ENCODE assay signal across 8 mouse cellular contexts in genomic region chr12:19289038-19289437, GRCm38 (mm10).
DNase-seq lines count a peak whose midpoint lies in the region; ATAC-seq and TF ChIP-seq lines count a peak whose summit lies in the region.
"Not testable (repeated sequence)": the region's sequence is repeated elsewhere in the genome, so short reads cannot be mapped to it uniquely, and the experiment has no call there.

No protein-coding gene starts in this region.

- intact Hi-C loops in left cerebral cortex, postnatal 25 days (cut with DNase I), result not testable (repeated sequence)

- H3K9me3 ChIP-seq in E14TG2a.4 (ENCODE audit: low read length), result peaks cover 14% of the 10 kb centered on the region
- peaks cover 31% of the 10 kb centered on the region for H3K9me3 ChIP-seq in forebrain, embryonic 10.5 days
- H3K9me3 ChIP-seq in heart, embryonic 13.5 days; intestine, embryonic 14.5 days (ENCODE audit: control insufficient read depth, low read length); lung, embryonic 14.5 days (ENCODE audit: low read depth, low read length): not testable (repeated sequence)

- H3K9ac ChIP-seq in heart, embryonic 13.5 days, result peak overlapping the region; percentile 70
- H3K9ac ChIP-seq in intestine, embryonic 14.5 days (ENCODE audit: low read length), result peak overlapping the region; percentile 39
- H3K9ac ChIP-seq in lung, embryonic 14.5 days, result peak overlapping the region; percentile 40; the same call in 1 of the 2 replicates

- DNase-seq in forebrain, embryonic 10.5 days (ENCODE audit: extremely low spot score, low spot score), result peak; percentile 13
- peak; percentile 61 for DNase-seq in intestine, embryonic 14.5 days (ENCODE audit: low spot score)
- peak; percentile 2 to 6 for DNase-seq in left cerebral cortex, postnatal 25 days (ENCODE audit: low spot score in 2 of 2)
- peak; percentile 1 for DNase-seq in lung, embryonic 14.5 days
- DNase-seq in neural tube, embryonic 10.5 days (ENCODE audit: extremely low spot score, low spot score), result peak; percentile 13
- peak; percentile 41 for DNase-seq in testis, postnatal 10 days (ENCODE audit: low spot score)

- H3K4me2 ChIP-seq in heart, embryonic 13.5 days, result peak overlapping the region; percentile 58
- peak overlapping the region; percentile 28 for H3K4me2 ChIP-seq in intestine, embryonic 14.5 days (ENCODE audit: low read length)
- peak overlapping the region; percentile 38; the same call in 1 of the 2 replicates for H3K4me2 ChIP-seq in lung, embryonic 14.5 days

- not testable (repeated sequence) for H3K36me3 ChIP-seq in E14TG2a.4 (ENCODE audit: insufficient read depth, low read length); forebrain, embryonic 10.5 days (replicated peaks); heart, embryonic 13.5 days; intestine, embryonic 14.5 days (ENCODE audit: control insufficient read depth, insufficient read depth, low read length); lung, embryonic 14.5 days (ENCODE audit: insufficient read depth)

- H3K4me3 ChIP-seq in E14TG2a.4 (replicated peaks; ENCODE audit: low read length), result peak overlapping the region; percentile 83
- H3K4me3 ChIP-seq in forebrain, embryonic 10.5 days, result peak overlapping the region; percentile 49
- peak overlapping the region; percentile 52 for H3K4me3 ChIP-seq in heart, embryonic 13.5 days
- H3K4me3 ChIP-seq in intestine, embryonic 14.5 days (ENCODE audit: low read depth, low read length), result peak overlapping the region; percentile 36
- H3K4me3 ChIP-seq in lung, embryonic 14.5 days (ENCODE audit: low read depth, low read length), result peak overlapping the region; percentile 36

- H3K27me3 ChIP-seq in E14TG2a.4 (ENCODE audit: insufficient read depth, low read length); forebrain, embryonic 10.5 days (ENCODE audit: poor library complexity, severe bottlenecking); heart, embryonic 13.5 days (replicated peaks); intestine, embryonic 14.5 days (replicated peaks; ENCODE audit: control insufficient read depth, insufficient read depth, low read length); lung, embryonic 14.5 days (ENCODE audit: insufficient read depth, low read length): not testable (repeated sequence)

- not testable (repeated sequence) for H3K4me1 ChIP-seq in E14TG2a.4 (replicated peaks; ENCODE audit: low read depth, low read length); forebrain, embryonic 10.5 days; heart, embryonic 13.5 days; intestine, embryonic 14.5 days (replicated peaks; ENCODE audit: control insufficient read depth, insufficient read depth, low read length); lung, embryonic 14.5 days (ENCODE audit: insufficient read depth)

- TF ChIP-seq CTCF in E14TG2a.4 (conservative IDR thresholded peaks at IDR 0.05; ENCODE audit: low read length); lung, embryonic 14.5 days (IDR thresholded peaks at IDR 0.05; ENCODE audit: low read depth): not testable (repeated sequence)

- 48% methylated on average over 18 of the region's 18 CpGs for WGBS in forebrain, embryonic 10.5 days
- 28% methylated on average over 18 of the region's 18 CpGs for WGBS in heart, embryonic 13.5 days
- WGBS in intestine, embryonic 14.5 days, result 39% methylated on average over 18 of the region's 18 CpGs
- WGBS in lung, embryonic 14.5 days, result 45% methylated on average over 18 of the region's 18 CpGs

- ATAC-seq in heart, embryonic 13.5 days (ENCODE audit: extremely low read depth, insufficient number of reproducible peaks, low FRiP score, low TSS enrichment); intestine, embryonic 14.5 days (replicated peaks; ENCODE audit: low FRiP score, low TSS enrichment, low read depth); lung, embryonic 14.5 days (ENCODE audit: insufficient read depth): not testable (repeated sequence)

- H3K27ac ChIP-seq in forebrain, embryonic 10.5 days; heart, embryonic 13.5 days (replicated peaks); intestine, embryonic 14.5 days (ENCODE audit: low read depth); lung, embryonic 14.5 days (ENCODE audit: low read depth): not testable (repeated sequence)

Comparison
In these comparisons a context has a peak if more than half of its experiments do, and no peak if none do; other contexts are left out.
1. DNase-seq: peak in every context shown above with its lines; median percentile 61 in intestine, embryonic 14.5 days; 41 in testis, postnatal 10 days; 13 in forebrain, embryonic 10.5 days; 13 in neural tube, embryonic 10.5 days; 4 in left cerebral cortex, postnatal 25 days; 1 in lung, embryonic 14.5 days.